Comparison of ENCODE assay signal across 25 mouse cellular contexts in genomic region chr1:76513490-76513889, GRCm38 (mm10).
A peak's percentile ranks its signal among the peaks of the same experiment; 100 is the strongest.
DNase-seq lines count a peak whose midpoint lies in the region; ATAC-seq lines count a peak whose summit lies in the region.
"Had no signal": no experiment of that assay in that cellular context is flagged by ENCODE, and none has a peak within 500 bp of the region (broad histone marks: within the 10 kb centered on the region; RNA-seq: fewer than 3 reads in every experiment).

No protein-coding gene starts in this region.

- H3K9me3 ChIP-seq in forebrain, embryonic 16.5 days (ENCODE audit: control insufficient read depth, low read length): no peaks in the 10 kb centered on the region
- H3K9me3 ChIP-seq: embryonic facial prominence, embryonic 12.5 days; embryonic facial prominence, embryonic 15.5 days; forebrain, embryonic 12.5 days; forebrain, embryonic 15.5 days; hindbrain, embryonic 10.5 days; hindbrain, embryonic 13.5 days; intestine, embryonic 15.5 days had no signal

- WGBS in forebrain, embryonic 16.5 days: 69% methylated on average over 2 of the region's 2 CpGs

- no peak overlapping the region for H3K9ac ChIP-seq in forebrain, embryonic 16.5 days (replicated peaks; ENCODE audit: low read depth, low read length)
- H3K9ac ChIP-seq: embryonic facial prominence, embryonic 12.5 days; embryonic facial prominence, embryonic 15.5 days; forebrain, embryonic 12.5 days; forebrain, embryonic 15.5 days; hindbrain, embryonic 13.5 days; intestine, embryonic 15.5 days had no signal

- no peak for ATAC-seq in forebrain, embryonic 16.5 days
- ATAC-seq: activated CD4-positive, CD25-positive, alpha-beta regulatory T cell, adult 4 months; CD4-positive, CD25-positive, alpha-beta regulatory T cell, adult 4 months; forebrain, embryonic 15.5 days; hindbrain, embryonic 16.5 days; intestine, embryonic 15.5 days had no signal

- H3K27me3 ChIP-seq in forebrain, embryonic 16.5 days (replicated peaks; ENCODE audit: control insufficient read depth, insufficient read depth, low read length): no peaks in the 10 kb centered on the region
- H3K27me3 ChIP-seq: embryonic facial prominence, embryonic 12.5 days; embryonic facial prominence, embryonic 15.5 days; forebrain, embryonic 12.5 days; forebrain, embryonic 15.5 days; hindbrain, embryonic 13.5 days; intestine, embryonic 15.5 days had no signal

- no peak overlapping the region for H3K4me2 ChIP-seq in forebrain, embryonic 16.5 days (ENCODE audit: low read length)
- H3K4me2 ChIP-seq: embryonic facial prominence, embryonic 12.5 days; embryonic facial prominence, embryonic 15.5 days; forebrain, embryonic 12.5 days; forebrain, embryonic 15.5 days; heart, embryonic 11.5 days; hindbrain, embryonic 13.5 days; intestine, embryonic 15.5 days had no signal

- H3K4me3 ChIP-seq in forebrain, embryonic 16.5 days (replicated peaks; ENCODE audit: low read length): no peak overlapping the region
- H3K4me3 ChIP-seq: embryonic facial prominence, embryonic 12.5 days; embryonic facial prominence, embryonic 15.5 days; forebrain, embryonic 12.5 days; forebrain, embryonic 15.5 days; hindbrain, embryonic 10.5 days; hindbrain, embryonic 13.5 days; intestine, embryonic 15.5 days had no signal

- no peak overlapping the region for H3K27ac ChIP-seq in forebrain, embryonic 16.5 days (ENCODE audit: low read length)
- H3K27ac ChIP-seq: embryonic facial prominence, embryonic 12.5 days; embryonic facial prominence, embryonic 15.5 days; forebrain, embryonic 12.5 days; forebrain, embryonic 15.5 days; hindbrain, embryonic 10.5 days; hindbrain, embryonic 13.5 days; intestine, embryonic 15.5 days had no signal

- peak; percentile 12 for DNase-seq in heart, adult 11 months
- no peak for DNase-seq in heart, postnatal 4 days
- DNase-seq in layer of hippocampus, adult 8-10 months (ENCODE audit: low spot score in 2 of 2): peak; percentile 9 to 52
- no peak for DNase-seq in layer of hippocampus, adult 11-12 months (ENCODE audit: low spot score)
- peak; percentile 25 to 29 for DNase-seq in layer of hippocampus, postnatal 10 days (ENCODE audit: low spot score in 2 of 2)
- DNase-seq in cerebellum, adult 8-10 months: no peak
- DNase-seq: adrenal gland, adult 8-10 months; adrenal gland, postnatal 25 days; cerebellum, adult 18-20 months; cerebellum, adult 9-11 months; cerebellum, postnatal 25 days; gastrocnemius, postnatal 10 days; gastrocnemius, postnatal 36 days had no signal

- H3K4me1 ChIP-seq in forebrain, embryonic 16.5 days (replicated peaks; ENCODE audit: control insufficient read depth, insufficient read depth, low read length): no peaks in the 10 kb centered on the region
- H3K4me1 ChIP-seq: embryonic facial prominence, embryonic 12.5 days; embryonic facial prominence, embryonic 15.5 days; forebrain, embryonic 12.5 days; forebrain, embryonic 15.5 days; hindbrain, embryonic 10.5 days; hindbrain, embryonic 13.5 days; intestine, embryonic 15.5 days had no signal

- H3K36me3 ChIP-seq in forebrain, embryonic 16.5 days (ENCODE audit: control insufficient read depth, insufficient read depth): no peaks in the 10 kb centered on the region
- H3K36me3 ChIP-seq: embryonic facial prominence, embryonic 12.5 days; embryonic facial prominence, embryonic 15.5 days; forebrain, embryonic 12.5 days; forebrain, embryonic 15.5 days; hindbrain, embryonic 10.5 days; hindbrain, embryonic 13.5 days; intestine, embryonic 15.5 days had no signal

Comparison
In these comparisons a context has a peak if more than half of its experiments do, and no peak if none do; other contexts are left out.
1. DNase-seq: peak in heart, adult 11 months (single experiment), layer of hippocampus, adult 8-10 months (2 of 2) and layer of hippocampus, postnatal 10 days (2 of 2); none in heart, postnatal 4 days (single experiment), layer of hippocampus, adult 11-12 months (single experiment) and cerebellum, adult 8-10 months (single experiment).